Mouse (Mus musculus): ENCODE data around the gene Ddx1. TPM values are rescaled to one million over a fixed set of nuclear protein-coding genes. Genes with fewer than 3 reads are reported as not detected.

Gene Ddx1
- polyA plus RNA-seq (2015; fragmentation: Illumina TruSeq; extraction: RNeasy Lipid Tissue Mini Kit (QIAGEN cat#74804); ENCODE audit: insufficient read depth, low read depth, low replicate concordance), result 9.7 TPM

GRCm38 (mm10) chr12:13248691-13249572 lies at the start of gene Ddx1:
Gene Ddx1 (minus strand): TSS chr12:13249213.

GRCm38 (mm10) chr12:13268826-13269449 lies 19.9 kb upstream of the Ddx1 start, which contains the start of gene Nbas:
Gene Nbas (plus strand): TSS chr12:13269133.

Other genes starting within 250 kb of the Ddx1 start
- 12.2 TPM for gene Nbas, start 19.9 kb upstream of the Ddx1 start, polyA plus RNA-seq (2015; fragmentation: Illumina TruSeq; extraction: RNeasy Lipid Tissue Mini Kit (QIAGEN cat#74804); ENCODE audit: insufficient read depth, low read depth, low replicate concordance)

Data from pancreas, adult 10 weeks (tissue).